Mouse (Mus musculus) urinary bladder, postnatal 0 days (tissue): ENCODE results near the gene Kcnab2. TPM values are rescaled to one million over a fixed set of nuclear protein-coding genes. Genes with fewer than 3 reads are reported as not detected.

Experiments
- polyA plus RNA-seq: library from polyadenylated mRNA; unstranded; fragments of >200 nt; fragmentation: Nextera tagmentation; extraction: Ambion mirVana; gene quantifications from 2 replicates; pipeline ENCODE4 v1.2.1, GENCODE M21; 2015

Kcnab2 gene
- 3.0 and 5.3 TPM in 2 replicates for polyA plus RNA-seq

DNA sequence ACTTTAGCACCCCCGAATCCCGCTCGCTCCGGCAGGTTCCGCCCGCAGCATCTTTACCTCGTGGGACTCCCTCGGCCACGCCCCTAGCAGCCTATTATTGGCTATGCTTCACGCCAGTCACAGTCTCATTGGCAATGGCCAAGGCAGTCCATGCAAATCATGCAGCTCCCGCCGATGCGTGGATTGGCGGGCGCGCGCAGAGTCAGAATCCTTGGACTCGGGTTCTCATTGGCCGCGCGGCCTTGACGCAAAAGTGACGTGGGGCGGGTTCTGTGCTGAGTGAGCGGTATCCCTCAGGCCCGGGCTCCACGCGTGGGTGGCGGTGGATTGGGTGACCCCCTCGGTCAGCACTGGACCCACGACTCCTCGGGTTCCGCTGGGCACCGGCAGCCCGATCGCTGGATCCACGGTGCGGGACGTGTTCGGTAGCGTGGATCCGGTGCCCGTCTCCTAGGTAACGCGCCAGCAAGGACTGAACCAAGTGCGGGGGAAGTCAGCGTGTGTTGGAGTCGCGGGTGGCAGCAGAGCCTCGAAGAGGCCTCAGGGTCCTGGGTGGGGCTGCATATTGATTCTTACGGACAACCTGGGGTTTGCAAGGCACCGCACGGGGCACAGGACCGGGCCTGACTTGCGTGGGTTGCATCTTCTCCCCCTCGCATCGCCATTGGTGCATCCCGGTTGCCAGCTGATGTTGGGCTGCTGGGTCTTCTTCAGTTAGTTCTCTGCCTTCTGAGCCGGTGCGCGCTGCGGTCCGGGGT lies at the start of gene Kcnab2:
Gene Kcnab2, minus strand, starts transcription at position 406 of the 758 bp plus-strand sequence.

DNA sequence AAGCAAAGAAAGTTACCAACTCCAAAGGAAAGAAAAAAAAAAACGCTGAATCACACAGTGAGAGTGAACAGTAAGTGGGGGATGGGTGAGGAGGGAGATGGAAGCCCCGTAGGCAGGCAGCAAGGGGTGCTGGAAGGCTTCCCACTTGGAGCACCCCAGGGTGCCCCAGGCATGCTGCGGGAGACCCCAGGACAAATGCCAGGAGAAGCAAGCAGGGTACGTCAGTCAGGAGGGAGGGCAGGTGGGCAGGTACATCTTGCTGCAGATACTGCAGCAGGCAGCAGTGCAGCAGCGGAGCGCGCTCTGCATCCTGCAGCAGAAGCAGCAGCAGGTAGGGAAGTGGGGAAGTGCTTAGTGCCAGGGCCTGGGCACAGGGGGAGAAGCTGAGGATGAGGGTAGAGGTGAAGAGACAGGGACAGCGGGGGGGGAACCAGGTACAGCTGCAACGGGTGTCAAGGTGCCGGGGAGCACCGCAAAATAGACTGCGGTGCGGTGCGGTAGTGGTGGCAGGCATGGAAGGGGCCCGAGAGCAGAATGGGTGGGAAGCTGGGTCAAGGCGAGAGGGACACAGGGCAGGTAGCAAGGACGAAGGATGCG lies 1.1 kb downstream of the Kcnab2 start, which contains the start of gene Nphp4:
Gene Nphp4, plus strand, starts transcription at position 280 of the 597 bp plus-strand sequence.

Other genes with a start within 250 kb of the Kcnab2 start
- gene Gpr153, start 203.6 kb downstream of the Kcnab2 start, polyA plus RNA-seq: 15.2 and 17.2 TPM in 2 replicates
- not detected in 2 replicates for gene Hes3, start 186.2 kb downstream of the Kcnab2 start, polyA plus RNA-seq
- 13.8 and 14.9 TPM in 2 replicates for gene Icmt, start 180.6 kb downstream of the Kcnab2 start, polyA plus RNA-seq
- gene Rnf207, start 158.9 kb downstream of the Kcnab2 start, polyA plus RNA-seq: 4.2 and 5.9 TPM in 2 replicates
- gene Rpl22, start 152.1 kb downstream of the Kcnab2 start, polyA plus RNA-seq: 337 and 396 TPM in 2 replicates
- 0.01 and 0.22 TPM in 2 replicates for gene Chd5, start 139.2 kb downstream of the Kcnab2 start, polyA plus RNA-seq
- gene Nphp4, start 1.2 kb downstream of the Kcnab2 start, polyA plus RNA-seq: 0.41 and 0.79 TPM in 2 replicates